Mouse (Mus musculus) intestine, postnatal 0 days (tissue): ENCODE data around the gene Etnk2. TPM values are rescaled to one million over a fixed set of nuclear protein-coding genes. Genes with fewer than 3 reads are reported as not detected.

Experiments
- ATAC-seq: fragments of 200-750 bp; cut with Nextera tagmentation; 2 replicates; pipeline ENCODE4 v1.8.0; 2017; ENCODE audit warnings: mild to moderate bottlenecking, moderate TSS enrichment, moderate library complexity
- H3K27ac ChIP-seq: fragments of 300-500 bp; sonication (generic); 2 replicates; pipeline ENCODE4 v1.5.1; 2014; ENCODE audit warnings: mild to moderate bottlenecking, low read depth, low read length, moderate library complexity
- H3K27me3 ChIP-seq: fragments of 300-500 bp; sonication (generic); replicated peaks from 2 replicates; pipeline ENCODE4 v1.6.1; 2014; ENCODE audit warnings: low read length, mixed read lengths; ENCODE audit not compliant: control insufficient read depth, insufficient read depth
- H3K36me3 ChIP-seq: fragments of 300-500 bp; sonication (generic); 2 replicates; pipeline ENCODE4 v1.6.1; 2014; ENCODE audit warnings: mild to moderate bottlenecking, moderate library complexity; ENCODE audit not compliant: control insufficient read depth, insufficient read depth
- H3K4me1 ChIP-seq: fragments of 300-500 bp; sonication (generic); replicated peaks from 2 replicates; pipeline ENCODE4 v1.6.1; 2014; ENCODE audit warnings: antibody characterized with exemption, low read length, mixed read lengths; ENCODE audit not compliant: control insufficient read depth, insufficient read depth
- H3K4me2 ChIP-seq: fragments of 300-500 bp; sonication (generic); replicated peaks from 2 replicates; pipeline ENCODE4 v1.6.1; 2014; ENCODE audit warnings: low read depth, mild to moderate bottlenecking, moderate library complexity
- H3K4me3 ChIP-seq: fragments of 300-500 bp; sonication (generic); 2 replicates; pipeline ENCODE4 v1.5.1; 2014; ENCODE audit warnings: low read depth, low read length
- H3K9ac ChIP-seq: fragments of 300-500 bp; sonication (generic); 2 replicates; pipeline ENCODE4 v1.6.1; 2014; ENCODE audit warnings: mild to moderate bottlenecking, low read depth, low read length
- H3K9me3 ChIP-seq: fragments of 300-500 bp; sonication (generic); 2 replicates; pipeline ENCODE4 v1.6.1; 2016; ENCODE audit warnings: mixed run types; ENCODE audit not compliant: control insufficient read depth
- CTCF ChIP-seq: sonication (generic); IDR thresholded peaks from 2 replicates; pipeline ENCODE4 v1.5.1; 2016; ENCODE audit warnings: low read depth, mild to moderate bottlenecking, control low read depth, antibody characterized with exemption, moderate library complexity
- WGBS: fragments of 180-500 bp; shearing (Covaris S2); extraction: QIAGEN DNeasy Blood & Tissue Kit; methylation state at CpG from one replicate; pipeline ENCODE4 v1.1.7; 2014; 5-methylcytosine and 5-hydroxymethylcytosine counted together
- polyA plus RNA-seq: library from polyadenylated mRNA; unstranded; fragments of >200 nt; fragmentation: Nextera tagmentation; extraction: Ambion mirVana; gene quantifications from 2 replicates; pipeline ENCODE4 v1.2.1, GENCODE M21; 2015

The Etnk2 gene
- polyA plus RNA-seq, 1 experiment from 2014 or later, result 6.0 TPM

DNA sequence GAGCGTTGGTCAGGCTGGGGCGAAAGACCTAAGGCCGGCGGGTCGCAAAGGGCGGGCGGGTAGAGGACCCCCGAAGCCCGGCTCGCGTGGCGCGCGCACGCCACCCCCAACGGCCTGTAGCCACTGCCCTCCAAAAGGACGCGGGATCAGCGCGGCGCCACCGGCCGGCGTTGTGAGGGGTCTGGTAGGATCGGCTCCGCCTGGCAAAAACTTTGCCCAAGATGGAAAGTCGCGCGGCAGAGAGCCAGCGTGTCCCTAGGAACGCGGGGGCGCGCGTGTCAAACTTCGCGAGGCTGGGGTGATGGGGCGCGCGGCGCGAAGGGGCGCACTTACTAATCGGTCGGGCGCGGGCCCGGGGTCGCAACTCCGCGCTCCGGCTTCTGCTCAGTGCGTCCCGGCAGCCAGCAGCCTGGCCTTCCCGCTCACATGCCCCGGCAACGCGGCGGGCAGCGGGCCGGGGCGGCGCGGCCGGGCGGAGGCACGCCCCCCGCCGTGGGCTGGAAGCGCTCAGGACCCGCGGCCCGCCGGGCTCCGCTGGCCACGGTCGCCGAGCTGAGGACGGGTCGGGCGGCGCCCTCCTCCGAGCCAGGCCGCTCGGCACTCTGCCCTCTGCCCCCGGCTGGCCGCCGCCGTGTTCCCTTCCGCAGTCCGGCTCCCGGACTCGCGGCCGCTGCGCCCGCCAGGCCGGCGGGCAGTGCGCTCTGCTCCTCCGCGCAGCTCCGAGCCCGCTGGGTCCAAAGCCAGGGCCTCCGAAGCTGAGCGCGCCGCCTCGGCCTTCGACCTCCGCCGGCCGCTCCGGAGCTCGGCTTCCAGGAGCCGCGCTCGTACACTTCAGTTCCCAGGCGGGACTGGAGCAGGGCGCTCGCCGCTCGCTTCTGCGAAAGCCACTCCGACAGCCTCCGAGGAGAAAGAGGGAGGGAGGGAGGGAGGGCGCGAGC, 60.4 kb downstream of the Etnk2 start, which contains the start of gene Sox13:
Gene Sox13, minus strand, starts transcription at position 835 of the 938 bp plus-strand sequence.
- peak within 1 kb of the TSS; percentile 90 for H3K9ac ChIP-seq
- no peaks in the 10 kb centered on the region for H3K36me3 ChIP-seq
- peaks cover 11% of the 10 kb centered on the region for H3K4me1 ChIP-seq
- under 1% methylated on average over 113 of the region's 128 CpGs for WGBS
- no peak for TF ChIP-seq CTCF
- H3K4me3 ChIP-seq, result peak within 1 kb of the TSS; percentile 84
- peak; percentile 65 for ATAC-seq
- H3K4me2 ChIP-seq, result peak within 1 kb of the TSS; percentile 79
- no peaks in the 10 kb centered on the region for H3K27me3 ChIP-seq
- peak within 1 kb of the TSS; percentile 96 for H3K27ac ChIP-seq
- H3K9me3 ChIP-seq, result no peaks in the 10 kb centered on the region

DNA sequence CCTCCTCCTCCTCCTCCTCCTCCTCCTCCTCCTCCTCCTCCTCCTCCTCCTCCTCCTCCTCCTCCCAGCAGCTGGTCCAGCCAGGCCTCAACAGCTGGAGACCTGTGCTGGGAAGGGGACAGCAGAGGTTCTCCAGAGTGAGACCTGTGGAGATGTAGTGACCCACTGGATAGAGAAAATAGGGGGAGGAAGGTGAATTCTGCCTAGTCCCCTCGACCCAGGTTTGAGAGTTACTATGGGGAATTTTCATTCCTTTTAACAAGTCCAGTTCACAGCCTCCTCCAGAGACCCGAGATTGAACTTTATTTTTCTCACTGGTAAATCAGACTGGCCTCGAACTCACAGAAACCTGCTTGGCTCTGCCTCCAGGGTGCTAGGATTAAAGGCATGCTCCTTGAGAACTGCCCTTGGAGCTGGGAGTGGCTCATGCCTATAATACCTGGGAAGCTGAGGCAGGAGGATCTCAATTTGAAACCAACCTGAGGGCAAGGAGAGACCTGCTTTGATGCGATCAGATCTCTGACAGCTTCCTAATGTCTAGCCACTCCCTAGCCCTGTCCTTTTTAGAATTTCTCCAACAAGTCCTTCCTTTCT, 61.3 kb downstream of the Etnk2 start:
- WGBS, result 55% methylated on average over 4 of the region's 4 CpGs
- TF ChIP-seq CTCF, result no peak
- Histone ChIP-seq H3K4me3 (peak overlapping the region; percentile 84), H3K27me3 (no peaks in the 10 kb centered on the region), H3K36me3 (no peaks in the 10 kb centered on the region), H3K4me1 (peaks cover 8% of the 10 kb centered on the region), H3K9me3 (peaks cover 5% of the 10 kb centered on the region; the same call in 1 of the 2 replicates), H3K9ac (no peak overlapping the region), H3K27ac (no peak overlapping the region), H3K4me2 (peak overlapping the region; percentile 79)
- ATAC-seq, result no peak

Other genes with a start within 250 kb of the Etnk2 start
- 28.5 and 33.0 TPM in 2 replicates for gene Ppp1r15b, start 232.4 kb upstream of the Etnk2 start, polyA plus RNA-seq
- gene Plekha6, start 199.4 kb upstream of the Etnk2 start, polyA plus RNA-seq, result 7.5 and 8.0 TPM in 2 replicates
- 164 and 187 TPM in 2 replicates for gene Golt1a, start 53.8 kb upstream of the Etnk2 start, polyA plus RNA-seq
- not detected in 2 replicates for gene Kiss1, start 41.7 kb upstream of the Etnk2 start, polyA plus RNA-seq
- gene Ren1, start 13.1 kb upstream of the Etnk2 start, polyA plus RNA-seq, result 4.3 and 5.7 TPM in 2 replicates
- 12.3 and 12.6 TPM in 2 replicates for gene Sox13, start 60.8 kb downstream of the Etnk2 start, polyA plus RNA-seq
- gene Snrpe, start 246.7 kb downstream of the Etnk2 start, polyA plus RNA-seq, result 348 and 361 TPM in 2 replicates